In genomic region chr12:20230893-20231235, GRCm38 (mm10) we compare ENCODE assay signal across 11 mouse cellular contexts.
DNase-seq lines count a peak whose midpoint lies in the region; ATAC-seq and TF ChIP-seq lines count a peak whose summit lies in the region.
"Had no signal": no experiment of that assay in that cellular context is flagged by ENCODE, and none has a peak within 500 bp of the region (broad histone marks: within the 10 kb centered on the region; RNA-seq: fewer than 3 reads in every experiment).

No protein-coding gene starts in this region.

- DNase-seq in hindbrain, embryonic 14.5 days (ENCODE audit: low spot score) = peak; percentile 23
- peak; percentile 4 to 6 for DNase-seq in thymus, postnatal 10 days (ENCODE audit: low spot score in 2 of 2)
- no peak for DNase-seq in thymus, adult 2 months
- DNase-seq in embryo, embryonic 9.5 days (ENCODE audit: extremely low spot score) = peak; percentile 24
- DNase-seq in testis, postnatal 10 days (ENCODE audit: low spot score) = peak; percentile 37
- no peak for DNase-seq in layer of hippocampus, adult 2 months (ENCODE audit: low spot score in 2 of 2)
- DNase-seq in Muller cell, postnatal 12 days (ENCODE audit: inconsistent ontology term) = no peak
- DNase-seq: heart, postnatal 10 days had no signal

- H3K9me3 ChIP-seq in hindbrain, embryonic 14.5 days (ENCODE audit: control insufficient read depth, low read length) = peaks cover 79% of the 10 kb centered on the region
- peaks cover 80% of the 10 kb centered on the region for H3K9me3 ChIP-seq in hindbrain, embryonic 13.5 days

- H3K4me1 ChIP-seq in hindbrain, embryonic 14.5 days (replicated peaks; ENCODE audit: control insufficient read depth, insufficient read depth, low read length) = no peaks in the 10 kb centered on the region
- no peaks in the 10 kb centered on the region for H3K4me1 ChIP-seq in hindbrain, embryonic 13.5 days (replicated peaks)
- H3K4me1 ChIP-seq in thymus, adult 2 months (replicated peaks; ENCODE audit: control insufficient read depth, insufficient read depth, low read length) = no peaks in the 10 kb centered on the region

- no peaks in the 10 kb centered on the region for H3K36me3 ChIP-seq in hindbrain, embryonic 14.5 days (replicated peaks; ENCODE audit: control insufficient read depth, insufficient read depth)
- H3K36me3 ChIP-seq in hindbrain, embryonic 13.5 days = peaks cover 61% of the 10 kb centered on the region
- H3K36me3 ChIP-seq in thymus, adult 2 months (ENCODE audit: control insufficient read depth, insufficient read depth, low read length) = no peaks in the 10 kb centered on the region

- no peak overlapping the region for H3K4me2 ChIP-seq in hindbrain, embryonic 14.5 days (replicated peaks)
- H3K4me2 ChIP-seq in hindbrain, embryonic 13.5 days = no peak overlapping the region

- no peak overlapping the region for H3K4me3 ChIP-seq in hindbrain, embryonic 14.5 days (replicated peaks; ENCODE audit: low read length)
- no peak overlapping the region for H3K4me3 ChIP-seq in hindbrain, embryonic 13.5 days
- no peak overlapping the region for H3K4me3 ChIP-seq in thymus, adult 2 months (ENCODE audit: control insufficient read depth, insufficient read depth, low read length)
- H3K4me3 ChIP-seq in layer of hippocampus, adult 2 months = no peak overlapping the region
- H3K4me3 ChIP-seq: gastrocnemius, adult 2 months had no signal

- no peak for TF ChIP-seq POLR2A in thymus, adult 2 months (IDR thresholded peaks at IDR 0.05; ENCODE audit: control insufficient read depth, extremely low read depth, insufficient read depth, low read length, poor library complexity)

- no peak for ATAC-seq in hindbrain, embryonic 14.5 days (ENCODE audit: low FRiP score)
- ATAC-seq in hindbrain, embryonic 13.5 days (ENCODE audit: low FRiP score) = no peak

- no peak for TF ChIP-seq CTCF in thymus, adult 2 months (IDR thresholded peaks at IDR 0.05; ENCODE audit: borderline replicate concordance, control insufficient read depth, extremely low read depth, insufficient read depth, low read length, poor library complexity)
- no peak for TF ChIP-seq CTCF in layer of hippocampus, adult 2 months (conservative IDR thresholded peaks at IDR 0.05)

- no peak overlapping the region for H3K27ac ChIP-seq in hindbrain, embryonic 14.5 days
- no peak overlapping the region for H3K27ac ChIP-seq in hindbrain, embryonic 13.5 days
- no peak overlapping the region for H3K27ac ChIP-seq in thymus, adult 2 months (ENCODE audit: control insufficient read depth, insufficient read depth, low read length)
- H3K27ac ChIP-seq in layer of hippocampus, adult 2 months = no peak overlapping the region
- H3K27ac ChIP-seq: gastrocnemius, adult 2 months; liver, embryonic 14.5 days had no signal

- 67% methylated on average over 8 of the region's 8 CpGs for WGBS in hindbrain, embryonic 14.5 days
- WGBS in hindbrain, embryonic 13.5 days = 68% methylated on average over 8 of the region's 8 CpGs
- WGBS in thymus, adult 2 months = 71% methylated on average over 8 of the region's 8 CpGs

- H3K27me3 ChIP-seq in hindbrain, embryonic 14.5 days (ENCODE audit: control insufficient read depth, insufficient read depth, low read length) = no peaks in the 10 kb centered on the region
- peaks cover 21% of the 10 kb centered on the region for H3K27me3 ChIP-seq in hindbrain, embryonic 13.5 days
- H3K27me3 ChIP-seq in thymus, adult 2 months (ENCODE audit: control insufficient read depth, insufficient read depth, low read length) = no peaks in the 10 kb centered on the region

- no peak overlapping the region for H3K9ac ChIP-seq in hindbrain, embryonic 14.5 days
- no peak overlapping the region for H3K9ac ChIP-seq in hindbrain, embryonic 13.5 days
- H3K9ac ChIP-seq: liver, embryonic 14.5 days had no signal

Comparison
In these comparisons a context has a peak if more than half of its experiments do, and no peak if none do; other contexts are left out.
1. DNase-seq: peak in hindbrain, embryonic 14.5 days (single experiment), thymus, postnatal 10 days (2 of 2), embryo, embryonic 9.5 days (single experiment) and testis, postnatal 10 days (single experiment); none in thymus, adult 2 months (single experiment), layer of hippocampus, adult 2 months (0 of 2) and Muller cell, postnatal 12 days (single experiment).